Mouse (Mus musculus) adrenal gland, adult (tissue): ENCODE results near the gene Dnah17.

Experiments used
- DNase-seq, 2 experiments: peaks; one replicate each; pipeline ENCODE4 v3.0.0; 2022 to 2023; ENCODE audit warnings: low spot score in 1 of 2; ENCODE audit not compliant: inconsistent age in 2 of 2

Gene Dnah17

DNA sequence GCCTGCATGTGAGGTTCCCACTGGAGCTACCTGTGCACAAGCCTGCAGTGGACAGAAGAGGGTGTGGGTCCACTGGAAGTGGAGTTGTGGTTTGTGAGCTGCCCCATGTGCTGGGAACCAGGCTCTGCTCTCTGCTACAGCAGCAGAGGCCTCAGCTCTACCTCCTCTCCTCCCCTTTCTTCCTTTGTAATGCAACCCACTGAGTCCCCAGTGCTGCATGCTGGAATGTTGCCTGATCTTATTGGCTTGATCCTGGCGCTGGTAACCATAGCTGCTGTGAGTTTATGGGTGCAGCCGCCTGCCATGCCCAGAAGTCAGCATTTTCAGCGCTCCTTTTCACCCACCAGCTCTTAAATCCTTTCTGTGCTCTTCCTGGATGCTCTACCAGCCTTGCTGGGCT, 134.4 kb downstream of the Dnah17 start:
- DNase-seq, result no peak

DNA sequence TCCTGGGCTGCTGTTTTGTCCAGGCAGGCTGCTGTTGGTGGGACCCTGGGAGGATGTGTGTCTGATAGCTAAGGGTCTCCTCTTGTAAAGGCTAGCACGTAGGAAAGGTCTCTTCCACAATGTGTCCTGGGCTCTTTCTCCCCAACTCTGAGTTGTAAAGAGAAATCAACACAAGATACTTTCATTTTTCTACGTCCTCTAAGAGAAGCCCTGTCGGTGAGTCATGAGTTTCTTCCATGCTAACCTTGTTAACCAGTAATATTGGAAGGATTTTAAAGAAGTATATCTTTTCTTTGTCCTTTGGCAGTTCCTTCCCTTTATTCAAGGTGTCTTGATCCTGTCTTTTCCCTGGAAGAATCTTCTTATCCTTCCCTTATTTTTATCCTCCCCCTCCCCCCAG, 134.8 kb downstream of the Dnah17 start:
- DNase-seq, result no peak

DNA sequence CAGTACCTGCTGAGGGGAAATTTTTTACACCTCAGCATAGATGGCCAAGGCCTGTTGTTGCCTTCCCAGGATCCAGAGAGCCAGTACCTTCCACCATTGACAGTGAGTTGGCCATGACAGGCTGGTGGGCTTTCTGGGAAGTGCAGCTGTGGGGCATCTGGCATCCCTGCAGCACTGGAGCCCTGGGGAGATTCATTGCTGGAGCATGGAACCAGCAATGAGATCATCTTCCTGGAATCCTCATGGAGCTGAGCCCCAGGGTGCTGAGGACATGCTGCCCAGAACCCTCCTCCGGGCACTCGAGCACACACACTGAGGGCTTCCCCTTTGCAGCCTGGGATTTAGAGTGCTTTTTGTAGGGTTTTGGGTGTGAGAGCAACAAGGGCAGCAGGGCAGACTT, 135.2 kb downstream of the Dnah17 start:
- peak in 1 of 2 experiments; percentile 82 for DNase-seq

DNA sequence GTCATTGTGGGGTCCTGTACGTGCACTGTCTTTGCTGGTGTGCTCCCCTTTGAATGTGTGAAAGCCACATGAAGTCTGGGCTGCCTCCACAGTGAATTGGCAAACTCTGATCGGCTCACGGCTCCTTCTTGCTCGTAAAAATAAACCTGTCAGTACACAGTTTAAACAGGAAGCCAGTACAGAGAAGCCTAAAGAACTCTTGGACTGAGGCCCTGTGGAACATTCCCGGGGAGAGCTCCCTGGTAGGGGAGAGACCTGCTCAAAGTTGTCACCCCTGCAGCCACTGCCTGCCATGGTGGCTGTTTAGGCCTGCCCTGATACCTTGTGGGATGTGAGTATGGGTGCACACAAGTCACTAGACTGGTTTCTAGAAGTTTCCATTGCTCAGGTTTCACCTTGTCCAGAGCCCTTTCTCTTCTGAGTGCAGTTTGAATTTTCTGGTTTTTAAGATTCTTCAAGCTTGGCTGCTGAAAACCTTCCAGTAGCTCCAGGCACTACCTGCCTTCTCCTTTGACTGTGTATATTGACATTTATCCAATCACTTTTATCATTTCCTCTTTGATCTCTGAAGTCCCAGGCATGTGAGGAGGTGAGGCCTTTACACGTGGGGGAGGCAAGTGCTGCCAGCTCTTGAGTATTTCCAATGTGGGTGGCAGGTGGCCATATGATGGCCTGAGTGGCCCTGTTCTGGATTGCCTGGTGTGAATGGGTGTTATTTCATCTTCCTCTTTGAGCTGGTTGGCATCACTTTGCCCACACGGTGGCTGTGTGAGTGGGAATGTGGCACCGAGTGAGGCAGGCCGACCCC, 136.0 kb downstream of the Dnah17 start:
- peak in 1 of 2 experiments; percentile 66 for DNase-seq

DNA sequence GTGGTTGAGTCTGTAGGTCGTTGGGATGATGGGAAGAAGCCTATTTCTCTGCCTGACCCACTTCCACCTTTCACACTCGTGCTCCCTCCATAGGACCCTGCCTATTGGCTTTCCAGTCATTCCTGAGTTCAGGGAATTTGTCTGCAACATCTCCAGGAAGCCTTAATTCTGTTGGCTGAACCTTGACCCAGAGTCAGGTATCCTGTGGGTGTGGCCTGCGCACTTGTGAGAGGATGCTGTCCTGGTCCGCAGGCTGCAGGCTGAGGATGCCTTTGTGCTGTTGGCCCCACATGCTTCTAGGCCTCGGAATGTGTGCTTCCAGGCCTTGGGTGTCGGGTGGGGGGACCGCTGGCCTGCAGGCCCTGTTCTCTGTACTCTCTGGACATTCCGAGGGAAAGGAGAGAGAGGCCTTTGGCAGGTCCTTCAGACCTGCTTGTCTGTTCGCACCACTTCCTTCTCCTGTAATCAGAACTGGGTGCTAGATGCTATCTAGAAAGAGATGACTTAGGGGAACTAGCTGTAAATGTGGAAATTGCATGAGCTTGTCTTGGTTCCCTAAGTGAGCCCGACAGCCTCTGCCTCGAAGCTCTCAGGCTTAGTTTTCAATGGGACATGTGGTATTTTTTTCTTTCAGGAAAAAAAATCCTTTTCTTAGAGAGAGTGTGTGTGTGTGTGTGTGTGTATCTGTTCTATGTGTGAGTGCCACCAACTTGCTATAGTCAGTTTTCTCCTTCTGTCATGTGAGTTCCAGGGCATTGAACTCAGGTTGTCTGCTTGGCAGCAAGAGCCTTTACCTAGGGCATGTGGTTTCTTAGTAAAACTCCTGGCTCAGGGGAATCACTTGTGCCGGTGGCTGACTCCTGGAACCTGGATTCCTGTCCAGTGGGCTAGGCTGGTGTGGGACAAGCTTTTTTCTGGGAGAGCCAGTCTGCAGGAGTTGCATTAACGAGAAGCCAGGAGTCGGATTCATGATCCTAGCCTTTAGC, 137.0 kb downstream of the Dnah17 start:
- DNase-seq, result no peak

DNA sequence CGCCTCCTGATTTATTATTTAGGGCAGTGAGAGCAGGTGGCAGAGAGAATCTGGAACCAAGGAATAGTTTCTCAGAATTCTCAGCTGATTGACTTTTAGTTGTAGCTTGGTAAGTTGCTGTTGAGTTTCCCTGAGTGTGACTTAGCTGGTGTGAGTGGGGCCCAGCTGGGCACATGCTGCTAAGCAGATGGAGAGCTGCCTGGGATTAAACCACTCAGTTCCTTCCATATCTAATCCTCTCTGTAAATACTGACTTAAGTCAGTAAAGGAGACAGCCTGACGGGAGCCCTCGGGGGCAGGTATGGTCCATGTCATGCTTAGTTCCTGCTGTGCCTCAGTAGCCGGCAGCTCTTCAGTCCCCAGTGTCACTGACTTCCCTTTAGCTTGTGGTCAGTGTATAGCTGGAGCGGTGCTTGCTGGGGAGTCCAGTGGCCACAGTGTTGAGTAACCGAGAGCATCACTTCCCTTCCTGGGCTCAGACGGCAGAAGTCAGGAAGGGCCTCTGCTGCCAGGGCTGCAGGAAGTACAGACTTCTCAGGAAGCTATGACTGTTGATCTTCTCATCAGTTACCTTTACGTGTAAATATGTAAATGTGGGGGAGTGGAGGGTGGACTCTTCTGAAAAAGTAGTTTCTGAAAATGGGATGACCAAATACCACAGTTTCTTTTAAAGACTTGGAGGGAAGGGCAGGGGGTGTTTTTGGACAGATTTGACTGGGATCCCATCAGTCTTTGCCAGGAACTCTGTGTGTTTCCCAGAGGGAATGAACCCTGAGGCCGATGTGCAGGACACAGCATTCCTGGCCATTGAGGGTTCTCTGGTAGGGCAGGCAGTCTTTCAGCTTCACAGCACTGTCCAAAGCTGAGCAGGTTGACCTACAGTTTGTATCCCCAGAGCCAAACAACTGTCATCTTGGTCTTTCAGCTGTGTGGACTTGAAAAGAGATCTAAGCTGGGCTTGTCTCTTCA, 138.6 kb downstream of the Dnah17 start:
- peak in 1 of 2 experiments; percentile 64 for DNase-seq

DNA sequence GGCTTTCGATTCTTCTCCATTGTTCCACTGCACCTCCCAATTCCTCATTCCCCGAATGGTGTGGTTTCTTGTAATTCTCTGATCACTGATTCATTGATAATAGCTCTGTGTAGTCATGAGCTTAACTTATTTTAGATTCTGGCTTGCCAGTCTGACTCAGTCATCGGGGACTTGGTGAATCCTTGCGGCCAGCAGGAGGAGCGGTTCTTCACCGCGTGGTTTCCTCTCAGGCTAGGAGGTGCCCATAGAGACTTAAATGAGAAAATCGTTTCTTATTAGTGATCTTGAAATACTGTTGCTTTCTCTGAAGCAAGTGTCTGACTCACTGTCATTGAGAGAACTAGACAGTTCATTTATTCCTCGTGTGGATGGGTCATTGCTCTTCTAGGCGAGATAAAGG, 140.5 kb downstream of the Dnah17 start:
- DNase-seq, result peak; percentile 63 to 88

DNA sequence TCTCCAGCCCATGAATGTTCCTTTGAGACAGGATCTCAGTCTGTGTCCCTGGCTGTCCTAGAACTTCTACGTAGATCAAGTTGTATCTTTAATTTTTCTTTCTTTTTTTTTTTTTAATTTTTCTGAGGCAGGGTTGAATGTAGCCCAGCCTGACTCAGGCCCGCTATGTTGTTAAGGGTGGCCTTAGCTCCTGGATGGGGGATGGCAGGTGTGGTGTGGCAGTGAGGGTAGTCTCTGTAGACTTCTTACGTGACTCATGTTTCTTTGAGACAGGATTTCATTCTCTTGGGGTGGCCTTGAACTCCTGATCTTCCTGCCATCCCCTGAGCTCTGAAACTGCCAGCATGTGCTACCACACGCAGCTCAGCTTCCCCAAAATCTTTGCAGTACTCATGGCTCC, 141.2 kb downstream of the Dnah17 start:
- DNase-seq, result no peak

DNA sequence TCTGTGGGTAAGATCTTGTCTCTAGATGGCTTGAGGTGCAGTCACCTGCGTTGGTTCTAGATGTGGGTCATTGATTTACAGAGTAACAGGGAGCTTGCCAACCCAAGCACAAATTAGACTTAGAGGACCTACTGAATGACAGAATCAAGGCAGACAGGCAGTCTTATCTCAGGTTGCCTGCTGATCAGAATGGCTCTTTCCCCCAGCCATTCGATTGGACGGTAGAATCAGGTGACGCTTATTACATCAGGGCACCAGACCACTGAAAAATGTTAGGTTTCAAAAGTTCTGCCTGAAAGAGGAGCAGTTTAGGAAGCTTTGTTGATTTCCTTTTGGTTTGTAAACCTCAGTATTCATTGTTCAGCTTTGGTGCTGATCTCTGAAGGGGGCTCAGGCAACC, 142.5 kb downstream of the Dnah17 start:
- peak in 1 of 2 experiments; percentile 54 for DNase-seq

DNA sequence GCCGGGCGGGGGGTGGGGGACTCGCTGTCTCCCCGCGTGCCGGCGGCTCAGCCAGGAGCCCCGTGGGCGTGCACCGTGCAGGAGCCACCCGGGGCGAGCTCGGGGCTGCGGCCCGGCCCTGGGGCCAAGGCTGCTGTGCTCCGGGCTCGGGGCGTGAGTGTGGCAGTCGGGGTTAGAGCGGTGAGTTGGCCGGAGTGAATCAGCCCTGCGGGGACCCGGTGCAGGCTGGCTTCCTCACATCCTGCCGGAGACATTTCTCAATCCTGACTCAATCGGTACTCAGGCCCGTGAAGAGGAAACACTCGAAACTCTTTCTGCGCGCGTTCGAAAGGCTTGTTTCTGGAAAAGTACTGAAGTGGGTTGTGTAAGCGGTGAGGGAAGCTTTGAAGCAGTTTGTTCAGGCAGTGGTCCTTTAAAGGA, 143.4 kb downstream of the Dnah17 start:
- peak; percentile 70 to 91 for DNase-seq

DNA sequence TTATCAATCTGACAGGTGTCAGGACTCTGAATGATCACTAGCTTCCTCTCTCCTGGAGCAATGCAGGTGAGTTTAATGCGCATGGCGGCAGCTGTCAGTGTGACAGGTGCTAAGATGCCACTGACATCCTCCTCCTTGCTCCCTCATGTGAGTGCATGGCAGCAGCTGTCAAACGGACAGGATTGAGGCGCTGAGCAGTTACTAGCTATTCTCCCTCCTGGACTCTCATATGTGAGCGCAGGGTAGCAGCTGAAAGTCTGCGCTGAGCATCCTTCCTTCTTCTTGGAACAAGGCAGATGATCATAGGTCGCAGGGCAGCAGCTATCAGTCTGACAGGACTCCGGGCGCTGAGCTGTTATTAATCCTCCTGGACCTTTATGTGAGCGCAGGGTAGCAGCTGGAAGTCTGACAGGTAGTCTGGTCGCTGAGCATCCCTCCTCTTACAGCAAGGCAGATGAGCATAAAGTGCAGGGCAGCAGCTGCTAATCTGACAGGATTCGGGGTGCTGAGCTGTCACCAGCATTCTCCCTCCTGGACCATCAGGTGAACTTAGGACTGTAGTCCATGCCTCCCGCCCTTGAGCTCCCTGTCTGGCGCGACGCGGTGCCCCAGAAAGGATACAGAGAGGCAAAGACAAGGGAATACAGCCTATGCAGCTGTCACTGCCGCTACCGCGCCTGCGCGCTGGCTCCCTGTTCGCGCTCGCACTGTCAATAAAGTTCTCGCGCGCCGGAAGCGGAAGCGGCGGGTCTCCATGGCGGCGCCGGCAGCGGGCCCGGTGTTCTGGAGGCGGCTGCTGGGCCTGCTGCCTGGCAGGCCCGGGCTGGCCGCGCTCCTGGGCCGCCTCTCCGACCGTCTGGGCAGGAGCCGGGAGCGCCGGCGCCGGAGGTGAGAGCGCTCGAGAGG, 144.1 kb downstream of the Dnah17 start, which contains the start of gene Pgs1:
Gene Pgs1 (plus strand): TSS at position 167 of the 906 bp plus-strand sequence.
- peak; percentile 93 to 97 for DNase-seq

DNA sequence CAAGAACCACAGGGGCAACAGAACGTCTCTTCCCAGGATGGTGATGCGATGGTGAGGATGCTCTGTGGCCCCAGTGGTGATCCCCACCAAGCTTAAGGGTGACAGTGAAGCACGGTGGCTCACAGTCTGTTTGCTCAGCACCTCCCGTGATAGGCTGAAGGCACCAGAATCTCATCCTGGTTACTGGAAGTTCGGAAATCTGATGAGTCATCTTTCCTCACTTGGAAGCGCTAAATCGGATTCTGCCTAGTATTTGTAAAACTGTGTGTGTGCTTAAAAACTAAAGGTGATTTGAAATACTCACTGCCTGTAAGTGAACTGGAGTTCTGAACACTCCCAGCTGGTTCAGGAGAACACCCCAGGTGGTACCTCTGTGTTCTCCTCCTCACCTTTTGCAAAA, 146.7 kb downstream of the Dnah17 start:
- DNase-seq, result no peak

DNA sequence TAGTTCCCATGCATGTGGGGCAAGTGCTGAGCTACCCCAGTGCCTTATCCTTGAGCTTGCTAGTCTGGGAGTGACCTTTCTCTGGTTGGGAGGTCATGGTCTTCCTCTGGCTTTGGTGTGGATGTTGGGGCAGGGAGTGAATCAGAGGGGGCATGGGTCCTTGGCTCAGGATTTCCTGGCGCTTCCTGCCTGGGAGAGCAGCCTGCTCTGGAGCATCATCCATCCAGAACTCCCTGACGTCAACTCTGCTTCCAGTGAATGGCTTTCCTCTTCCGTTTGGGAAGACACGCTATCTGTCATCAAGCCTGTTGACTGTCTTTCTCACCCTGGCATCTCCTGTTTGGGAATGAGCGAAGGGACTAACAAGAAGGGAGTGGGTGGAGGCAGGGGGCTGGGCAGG, 148.0 kb downstream of the Dnah17 start:
- DNase-seq, result peak; percentile 54 to 82

DNA sequence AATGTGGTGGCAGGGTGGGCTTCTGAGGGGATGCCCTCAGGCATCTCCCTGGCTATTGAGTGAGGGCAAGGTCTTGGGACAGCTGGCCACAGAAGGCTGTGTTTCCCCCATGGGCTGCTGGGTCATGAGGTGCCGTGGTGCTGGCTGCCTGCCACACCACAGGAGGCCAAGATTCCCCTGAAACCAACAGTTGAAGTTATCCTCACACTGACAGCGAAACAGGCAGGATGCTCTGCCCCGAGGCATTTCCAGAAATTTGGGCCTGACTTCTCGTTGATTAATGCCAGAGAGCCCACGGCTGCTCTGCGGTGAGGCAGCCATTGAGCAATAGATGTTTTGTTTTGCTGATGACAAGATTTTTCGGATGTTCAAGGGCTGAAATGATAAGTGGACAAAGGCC, 151.0 kb downstream of the Dnah17 start:
- peak in 1 of 2 experiments; percentile 66 for DNase-seq

DNA sequence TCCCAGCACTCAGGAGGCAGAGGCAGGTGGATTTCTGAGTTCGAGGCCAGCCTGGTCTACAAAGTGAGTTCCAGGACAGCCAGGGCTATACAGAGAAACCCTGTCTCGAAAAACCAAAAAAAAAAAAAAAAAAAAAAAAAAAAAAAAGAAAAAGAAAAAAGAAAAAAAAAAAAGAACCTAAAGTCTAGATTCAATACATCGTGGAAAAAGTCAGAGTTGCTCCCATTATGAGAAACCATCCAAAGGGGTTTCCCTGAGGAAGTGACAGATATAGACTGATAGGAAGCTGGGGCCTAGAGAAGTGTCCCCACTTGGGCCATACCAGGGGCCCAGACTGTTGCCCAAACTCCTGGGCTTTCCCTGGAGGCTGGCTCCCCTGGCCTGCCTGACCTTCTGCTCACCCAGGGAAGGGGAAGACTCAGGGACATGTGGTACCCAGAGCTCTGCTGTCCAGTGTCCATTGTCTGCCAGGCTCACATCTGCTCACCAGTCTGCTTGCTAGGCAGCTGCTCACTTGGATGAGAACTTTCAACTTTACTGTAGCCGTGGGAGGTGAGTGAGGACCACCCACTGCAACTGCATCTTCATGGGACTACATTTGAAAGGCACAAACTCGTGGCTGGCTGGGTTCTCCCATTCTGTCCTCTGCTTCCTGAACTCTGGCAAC, 152.6 kb downstream of the Dnah17 start:
- no peak for DNase-seq

DNA sequence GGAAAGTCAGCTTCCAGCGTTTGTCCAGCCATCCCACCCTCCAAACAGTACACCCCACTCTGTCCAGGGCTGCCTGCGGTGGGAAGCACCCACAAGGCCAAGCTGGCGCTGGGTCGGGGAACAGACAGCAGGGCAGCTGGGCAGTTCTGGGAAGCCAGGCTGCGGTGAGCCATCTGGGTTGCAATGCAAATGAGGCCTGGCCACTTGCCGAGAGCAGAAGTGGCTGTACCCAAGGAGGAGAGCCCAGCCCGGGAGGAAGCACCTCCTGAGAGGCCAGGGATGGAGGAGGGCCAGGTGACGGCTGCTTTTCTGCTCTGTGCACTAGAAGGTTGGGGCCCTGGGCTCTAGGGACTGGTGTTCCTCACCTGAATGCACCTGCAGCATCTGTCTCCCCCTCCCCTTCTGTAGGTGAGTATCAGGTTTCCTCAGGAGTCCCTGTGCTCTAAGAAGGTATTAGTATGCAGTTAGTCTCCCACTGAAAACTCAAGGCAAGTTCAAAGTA, 154.3 kb downstream of the Dnah17 start:
- peak; percentile 61 to 83 for DNase-seq

DNA sequence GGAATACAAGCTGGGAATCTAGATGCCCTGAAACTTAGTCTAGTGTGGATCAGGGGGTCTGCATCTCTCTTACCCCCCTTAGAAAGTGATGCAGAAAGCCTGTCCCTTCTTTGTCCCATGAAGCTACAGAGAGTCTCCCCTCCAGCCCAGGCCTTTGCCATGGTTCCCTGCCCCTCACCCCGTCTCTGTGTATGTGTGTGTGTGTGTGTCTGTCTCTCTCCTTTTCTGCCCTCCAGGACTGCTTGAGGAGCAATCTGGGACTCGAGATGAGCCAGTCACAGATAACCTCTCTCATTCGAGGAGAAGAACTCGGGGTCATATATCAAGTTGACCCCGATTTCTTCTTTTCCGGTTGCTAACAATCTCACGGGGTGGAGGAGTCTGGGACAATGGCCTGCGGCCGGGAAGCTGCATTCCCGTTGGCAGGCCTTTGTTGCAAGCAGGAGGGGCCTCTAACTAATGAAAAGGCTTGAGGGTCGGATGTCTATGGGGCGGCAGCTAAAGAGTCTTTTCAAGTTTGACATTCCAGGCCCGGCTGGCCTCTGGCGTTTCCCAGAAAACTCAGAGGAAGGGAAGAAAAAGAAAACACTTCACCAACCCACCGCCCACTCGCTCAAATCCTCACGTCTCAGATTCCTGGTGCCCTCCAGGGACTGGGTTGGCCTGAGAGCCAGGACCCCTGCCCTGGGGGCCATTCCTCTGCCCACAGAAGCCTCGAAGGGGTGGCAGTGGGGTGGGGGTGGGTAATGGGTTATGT, 155.0 kb downstream of the Dnah17 start:
- DNase-seq, result peak in 1 of 2 experiments; percentile 59
